Mouse (Mus musculus): ENCODE data around the gene Gpkow. TPM values are rescaled to one million over a fixed set of nuclear protein-coding genes. Genes with fewer than 3 reads are reported as not detected.

Gene Gpkow
- total and polyA plus RNA-seq, 3 experiments, result 23.4 to 539 (median 37.0) TPM

GRCm38 (mm10) chrX:7674284-7675000, 22.5 kb upstream of the Gpkow start (continued):
- TF ChIP-seq TBP (IDR thresholded peaks at IDR 0.05; ENCODE audit: low read depth, low read length), result 0 out of 2 replicates have a peak, but pooled peaks have one; percentile 13
- TF ChIP-seq ZMIZ1 (IDR thresholded peaks at IDR 0.05; ENCODE audit: low read depth, low read length), result no peak; the same call in 1 of the 2 replicates
- TF ChIP-seq JUND (IDR thresholded peaks at IDR 0.05; ENCODE audit: low read depth, low read length), result no peak
- no peak for TF ChIP-seq ZNF384 (IDR thresholded peaks at IDR 0.05; ENCODE audit: low read depth, low read length)
- TF ChIP-seq EP300 (IDR thresholded peaks at IDR 0.05; ENCODE audit: low read depth in 1 of 2, low read length in 2 of 2), result no peak
- peak; percentile 39; the same call in 1 of the 2 replicates for TF ChIP-seq NELFE (IDR thresholded peaks at IDR 0.05; ENCODE audit: low read depth, low read length)
- no peak for TF ChIP-seq TAL1 (IDR thresholded peaks at IDR 0.05; ENCODE audit: low read length)
- TF ChIP-seq GABPA (IDR thresholded peaks at IDR 0.05; ENCODE audit: low read depth, low read length), result no peak
- no peak for TF ChIP-seq ELF1 (IDR thresholded peaks at IDR 0.05; ENCODE audit: low read depth, low read length)
- TF ChIP-seq HCFC1 (IDR thresholded peaks at IDR 0.05; ENCODE audit: low read depth, low read length), result peak; percentile 13
- TF ChIP-seq POLR2AphosphoS2 (IDR thresholded peaks at IDR 0.05; ENCODE audit: low read length), result no peak
- no peak for TF ChIP-seq RCOR1 (IDR thresholded peaks at IDR 0.05; ENCODE audit: low read depth, low read length)
- TF ChIP-seq CHD1 (IDR thresholded peaks at IDR 0.05; ENCODE audit: low read depth, low read length), result 0 out of 2 replicates have a peak, but pooled peaks have one; percentile 89
- TF ChIP-seq ETS1 (IDR thresholded peaks at IDR 0.05; ENCODE audit: low read depth, low read length), result no peak; the same call in 1 of the 2 replicates
- TF ChIP-seq SIN3A (IDR thresholded peaks at IDR 0.05; ENCODE audit: low read length), result peak; percentile 7; the same call in 1 of the 2 replicates
- TF ChIP-seq CHD2 (IDR thresholded peaks at IDR 0.05; ENCODE audit: low read length), result no peak
- no peak for TF ChIP-seq KAT2A (conservative IDR thresholded peaks at IDR 0.05; ENCODE audit: low read depth, low read length)
- no peak for TF ChIP-seq SMC3 (IDR thresholded peaks at IDR 0.05; ENCODE audit: low read depth, low read length)
- no peak for TF ChIP-seq UBTF (IDR thresholded peaks at IDR 0.05; ENCODE audit: borderline replicate concordance, insufficient read depth, low read depth, low read length)
- TF ChIP-seq GATA1 (IDR thresholded peaks at IDR 0.05; ENCODE audit: low read depth, low read length), result 0 out of 2 replicates have a peak, but pooled peaks have one; percentile 18
- TF ChIP-seq MYB (IDR thresholded peaks at IDR 0.05; ENCODE audit: low read depth, low read length), result no peak

- Histone ChIP-seq H3K27me3 (ENCODE audit: control insufficient read depth in 1 of 2, insufficient read depth in 2 of 2, low read length in 2 of 2) (no peaks in the 10 kb centered on the region), H3K4me3 (ENCODE audit: control insufficient read depth in 1 of 2, insufficient read depth in 1 of 2, low read depth in 2 of 2, low read length in 2 of 2) (peak overlapping the region; percentile 67 to 81), H3K4me1 (ENCODE audit: control insufficient read depth in 1 of 2, insufficient read depth in 2 of 2, low read length in 2 of 2) (peaks cover 9 to 27% of the 10 kb centered on the region in 2 experiments), H3K9ac (ENCODE audit: control insufficient read depth, low read depth, low read length, poor library complexity, severe bottlenecking) (peak overlapping the region; percentile 82), H3K9me3 (replicated peaks; ENCODE audit: insufficient read depth, low read length) (no peaks in the 10 kb centered on the region), H3K79me2 (ENCODE audit: control insufficient read depth, insufficient read depth, low read length, poor library complexity) (peaks cover 4% of the 10 kb centered on the region; the same call in 1 of the 2 replicates), H3K36me3 (ENCODE audit: control insufficient read depth in 1 of 2, insufficient read depth in 2 of 2, low read length in 2 of 2) (peaks cover 0 to 22% of the 10 kb centered on the region in 2 experiments; a peak in 2 of 4 replicates), H3K27ac (ENCODE audit: control insufficient read depth, low read depth, low read length) (peak overlapping the region; percentile 95)
- DNase-seq (ENCODE audit: low read depth, low spot score), result peak; percentile 72
- TF ChIP-seq CTCF (IDR thresholded peaks at IDR 0.05 in 2 of 3, conservative IDR thresholded peaks at IDR 0.05 in 1 of 3; ENCODE audit: control insufficient read depth in 1 of 3, insufficient read depth in 1 of 3, low read depth in 2 of 3, low read length in 3 of 3, poor library complexity in 1 of 3, severe bottlenecking in 1 of 3), result peak in 1 of 3 experiments; percentile 31; a peak in 4 of 6 replicates
- no peak for TF ChIP-seq NELFE (IDR thresholded peaks at IDR 0.05; ENCODE audit: low read depth, low read length)
- no peak for TF ChIP-seq ZC3H11A (IDR thresholded peaks at IDR 0.05; ENCODE audit: low read depth, low read length)
- no peak for TF ChIP-seq TBP (IDR thresholded peaks at IDR 0.05; ENCODE audit: low read depth, low read length)
- TF ChIP-seq GATA1 (IDR thresholded peaks at IDR 0.05; ENCODE audit: low read depth, low read length), result 0 out of 2 replicates have a peak, but pooled peaks have one; percentile 22
- no peak for TF ChIP-seq HCFC1 (IDR thresholded peaks at IDR 0.05; ENCODE audit: low read depth, low read length)
- TF ChIP-seq KAT2A (conservative IDR thresholded peaks at IDR 0.05; ENCODE audit: low read depth, low read length), result no peak
- TF ChIP-seq RAD21 (IDR thresholded peaks at IDR 0.05; ENCODE audit: low read depth, low read length), result peak; percentile 13
- no peak for TF ChIP-seq ELF1 (IDR thresholded peaks at IDR 0.05; ENCODE audit: low read depth, low read length)
- peak; percentile 57; the same call in 1 of the 2 replicates for TF ChIP-seq USF1 (IDR thresholded peaks at IDR 0.05; ENCODE audit: low read depth, low read length)
These were observed 21.9 kb upstream of the Gpkow start for GRCm38 (mm10) chrX:7675001-7675380.

All from MEL (cell line).